In genomic region chr17:71164991-71165390, GRCm38 (mm10) we compare ENCODE assay signal across 8 mouse cellular contexts. TPM values are rescaled to one million over a fixed set of nuclear protein-coding genes. Genes with fewer than 3 reads are reported as not detected.
DNase-seq lines count a peak whose midpoint lies in the region; ATAC-seq lines count a peak whose summit lies in the region.

No protein-coding gene starts in this region.

- H3K36me3 ChIP-seq in intestine, embryonic 16.5 days (ENCODE audit: control insufficient read depth, insufficient read depth, low read length): no peaks in the 10 kb centered on the region

- H3K27ac ChIP-seq in intestine, embryonic 16.5 days (ENCODE audit: low read length): no peak overlapping the region

- H3K4me2 ChIP-seq in intestine, embryonic 16.5 days (ENCODE audit: low read depth, low read length): no peak overlapping the region

- no peaks in the 10 kb centered on the region for H3K4me1 ChIP-seq in intestine, embryonic 16.5 days (ENCODE audit: control insufficient read depth, insufficient read depth, low read length)

- H3K4me3 ChIP-seq in intestine, embryonic 16.5 days (ENCODE audit: low read length): no peak overlapping the region

- H3K9ac ChIP-seq in intestine, embryonic 16.5 days (ENCODE audit: low read depth, low read length): no peak overlapping the region

- no peaks in the 10 kb centered on the region for H3K9me3 ChIP-seq in intestine, embryonic 16.5 days (ENCODE audit: control insufficient read depth, low read length)

- peak; percentile 50 to 76 for DNase-seq in adrenal gland, adult (ENCODE audit: inconsistent age in 2 of 2, low spot score in 1 of 2)
- no peak for DNase-seq in adrenal gland, postnatal 25 days
- peak; percentile 27 to 52 for DNase-seq in lung, adult 18-20 months
- no peak for DNase-seq in lung, postnatal 10 days
- DNase-seq in monocyte, adult 2 months (ENCODE audit: low read depth in 1 of 2, low spot score in 2 of 2): peak; percentile 59 to 66
- no peak for DNase-seq in cerebellum, adult 9-11 months
- no peak for DNase-seq in embryo, embryonic 9.5 days (ENCODE audit: extremely low spot score)

- peak; percentile 40; the same call in 1 of the 2 replicates for ATAC-seq in intestine, embryonic 16.5 days

- no peaks in the 10 kb centered on the region for H3K27me3 ChIP-seq in intestine, embryonic 16.5 days (replicated peaks; ENCODE audit: control insufficient read depth, insufficient read depth, low read length)

- WGBS in intestine, embryonic 16.5 days: 60% methylated on average over 6 of the region's 6 CpGs

RNA-seq across cellular contexts. Expression of gene Lpin2, which starts 17.4 kb away (rescaled TPM):
- 47.3 and 50.6 TPM in 2 replicates for total RNA-seq in adrenal gland, postnatal 25 days (2021)
- 19.2 and 22.7 TPM in 2 replicates for polyA plus RNA-seq in intestine, embryonic 16.5 days (2015; fragmentation: Nextera tagmentation; extraction: Ambion mirVana)

Comparison
In these comparisons a context has a peak if more than half of its experiments do, and no peak if none do; other contexts are left out.
1. DNase-seq: peak in adrenal gland, adult (2 of 2), lung, adult 18-20 months (2 of 2) and monocyte, adult 2 months (2 of 2); none in adrenal gland, postnatal 25 days (single experiment), lung, postnatal 10 days (single experiment), cerebellum, adult 9-11 months (single experiment) and embryo, embryonic 9.5 days (single experiment).